Mouse (Mus musculus) left cerebral cortex, adult 8-10 months (tissue): ENCODE data around the gene Gtf2e1. TPM values are rescaled to one million over a fixed set of nuclear protein-coding genes. Genes with fewer than 3 reads are reported as not detected.
A peak's percentile ranks its signal among the peaks of the same experiment; 100 is the strongest.

Experiments
- DNase-seq, 2 experiments: peaks; one replicate each; pipeline ENCODE4 v3.0.0; 2022; ENCODE audit warnings: low spot score in 2 of 2
- total RNA-seq, 4 experiments: library from RNA; stranded (reverse); gene quantifications; 2 replicates each; pipeline ENCODE4 v1.2.4; 2022

Gtf2e1 gene
- 10 to 100 TPM; 14.7 to 16.6 (median 16.1) TPM for total RNA-seq

- peak; percentile 96 to 98 for DNase-seq
Observed at GRCm38 (mm10) chr16:37539611-37540580, at the start of gene Gtf2e1, which contains the start of gene Rabl3. Gtf2e1 (minus strand) TSS chr16:37539789. Rabl3 (plus strand) TSS chr16:37539885.

- peak in 1 of 2 experiments; percentile 36 for DNase-seq
Observed at GRCm38 (mm10) chr16:37585129-37585563, 45.6 kb upstream of the Gtf2e1 start.

GRCm38 (mm10) chr16:37584218-37585035, 44.8 kb upstream of the Gtf2e1 start:
- peak; percentile 43 to 50 for DNase-seq

GRCm38 (mm10) chr16:37583801-37584200, 44.2 kb upstream of the Gtf2e1 start:
- peak in 1 of 2 experiments; percentile 28 for DNase-seq

DNA sequence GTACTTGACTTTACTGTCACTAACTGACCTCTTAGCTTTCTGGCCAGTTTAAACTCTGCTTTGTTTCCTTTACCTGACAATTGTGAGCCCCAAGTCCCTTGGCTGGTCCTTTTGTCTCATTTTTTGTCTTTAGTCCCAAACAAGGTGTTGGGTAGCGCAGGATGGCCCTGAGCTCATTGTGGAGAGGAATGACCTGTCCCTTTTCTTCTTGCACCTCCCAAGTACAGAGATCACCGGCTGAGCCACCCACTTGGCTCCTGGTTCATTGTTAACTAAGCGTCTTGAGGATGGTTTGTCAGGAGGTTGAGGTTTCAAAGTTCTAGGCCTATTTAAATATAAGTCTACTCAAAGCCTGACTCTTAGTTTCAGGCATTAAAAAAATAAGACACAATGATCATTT, 43.7 kb upstream of the Gtf2e1 start:
- no peak for DNase-seq

DNA sequence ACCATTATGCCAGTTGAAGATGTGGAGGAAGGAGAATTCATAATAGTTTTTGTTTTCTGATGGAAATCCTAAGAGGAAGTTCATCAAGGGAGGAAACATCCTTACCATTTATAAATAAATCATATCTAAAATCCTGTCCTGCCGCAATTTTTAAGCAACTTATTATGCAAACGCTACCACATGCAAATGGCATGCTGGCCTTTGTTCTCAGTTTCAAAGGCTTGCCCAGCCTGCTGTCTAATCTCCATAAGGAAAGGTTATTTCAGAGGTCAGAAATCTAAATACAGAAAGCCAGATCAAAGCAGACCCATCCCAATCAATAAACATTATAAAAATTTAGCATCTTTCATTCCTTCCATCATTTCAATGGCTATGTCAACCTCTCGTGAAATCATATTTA, 42.3 kb upstream of the Gtf2e1 start:
- no peak for DNase-seq

DNA sequence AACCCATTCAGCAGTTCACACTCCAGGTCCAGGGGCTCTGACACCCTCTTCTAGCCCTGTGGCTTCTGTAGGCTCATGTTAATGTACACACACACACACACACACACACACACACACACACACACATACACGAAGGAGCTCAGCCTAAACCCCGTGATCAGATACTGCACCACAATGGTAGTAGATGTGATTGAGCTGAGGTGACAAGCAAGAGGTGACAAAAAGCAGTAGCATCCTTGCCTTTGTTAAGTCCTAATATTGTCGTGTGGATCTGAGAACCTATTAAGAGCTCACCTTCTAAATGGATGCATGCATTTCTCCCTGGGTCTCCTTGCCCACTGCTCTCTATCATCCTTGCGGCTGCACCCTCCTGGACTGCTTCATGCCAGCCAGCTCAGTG, 41.1 kb upstream of the Gtf2e1 start:
- no peak for DNase-seq

- DNase-seq, result no peak
Observed at GRCm38 (mm10) chr16:37579994-37580393, 40.4 kb upstream of the Gtf2e1 start, which contains the start of gene Hgd. Hgd (plus strand) TSS chr16:37580153.

- DNase-seq, result no peak
Observed at GRCm38 (mm10) chr16:37579591-37579990, 40.0 kb upstream of the Gtf2e1 start.

DNA sequence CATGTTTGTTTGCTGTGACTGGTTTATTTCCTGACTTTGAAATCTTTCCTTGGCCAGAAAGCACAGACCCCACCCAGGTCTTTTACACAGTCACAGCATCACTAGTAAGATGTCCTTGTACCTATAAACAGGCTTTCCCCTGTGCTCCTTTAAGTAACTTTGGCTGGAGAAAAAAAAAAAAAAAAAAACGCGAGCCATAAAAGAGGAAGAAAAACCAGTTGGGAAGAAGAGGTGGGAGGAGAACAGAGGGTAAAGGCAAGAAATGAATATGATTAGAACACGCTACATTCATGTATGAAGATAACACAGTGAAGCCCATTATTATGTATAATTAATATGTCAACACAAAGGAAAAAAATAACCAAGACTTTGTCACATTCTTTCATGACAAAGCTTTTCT, 35.7 kb upstream of the Gtf2e1 start:
- DNase-seq, result no peak

- no peak for DNase-seq
Observed at GRCm38 (mm10) chr16:37573061-37573460, 33.5 kb upstream of the Gtf2e1 start.

GRCm38 (mm10) chr16:37572117-37572754, 32.6 kb upstream of the Gtf2e1 start:
- DNase-seq, result no peak

DNA sequence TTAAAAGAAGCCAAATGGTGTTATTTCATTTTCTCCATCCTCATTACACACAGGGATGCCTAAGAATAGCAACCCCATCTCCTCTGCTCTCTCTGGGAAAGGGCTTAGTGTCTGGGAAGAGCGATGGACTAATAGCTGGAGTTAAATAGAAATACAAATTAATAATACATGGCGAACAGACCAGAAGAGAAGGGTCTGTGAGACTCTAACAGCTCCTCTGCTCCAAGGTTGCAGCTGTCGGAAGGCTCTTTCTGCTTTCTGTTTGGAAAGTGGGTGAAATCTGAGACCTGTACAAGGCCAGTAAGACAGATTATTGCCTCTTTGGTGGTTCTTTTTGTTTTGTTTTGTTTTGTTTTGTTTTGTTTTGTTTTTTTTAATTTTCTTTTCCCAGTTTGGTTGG, 32.0 kb upstream of the Gtf2e1 start:
- no peak for DNase-seq

DNA sequence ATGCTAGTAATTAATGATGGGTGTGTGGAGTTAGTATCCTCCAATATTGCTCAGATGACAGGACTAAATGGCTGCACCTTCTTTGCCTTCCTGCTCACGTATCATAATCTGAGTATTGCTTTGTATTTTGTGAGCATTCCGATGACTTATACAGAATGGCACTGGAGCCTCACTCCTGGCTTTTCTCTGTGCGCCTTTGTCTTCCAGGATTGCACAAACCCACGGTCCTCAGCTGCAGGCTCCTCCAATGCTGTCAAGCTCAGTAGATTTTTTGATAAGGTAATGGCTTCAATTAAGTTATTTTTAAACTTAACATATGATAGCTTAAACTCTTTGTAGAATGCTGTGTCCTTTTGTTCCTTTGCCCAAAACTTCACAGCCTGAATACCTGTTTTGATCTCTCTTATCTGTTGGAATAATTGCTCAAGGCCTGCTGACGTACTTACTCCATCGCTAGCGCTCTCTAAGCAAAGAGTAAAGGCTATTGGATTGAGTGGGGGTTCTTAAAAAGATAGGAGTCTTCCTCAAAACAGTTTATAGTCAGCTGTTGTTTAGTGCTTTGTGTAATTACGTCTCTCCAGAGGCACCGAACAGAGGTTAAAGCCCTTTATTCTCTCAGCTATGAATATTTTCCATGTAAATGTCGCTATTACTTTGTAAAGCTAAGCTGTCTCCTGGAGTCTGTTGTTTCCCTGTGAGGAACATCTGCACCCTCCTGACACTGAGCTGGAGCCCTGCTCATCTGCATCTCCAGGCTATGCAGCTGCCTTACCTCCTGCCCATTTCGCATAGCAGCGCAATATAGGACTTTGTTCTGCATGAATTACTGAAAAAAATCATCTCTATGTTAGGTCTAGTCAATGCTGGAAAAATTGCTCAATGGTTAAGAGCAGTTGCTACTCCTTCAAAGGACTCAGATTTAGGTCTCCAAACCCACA, 27.8 kb upstream of the Gtf2e1 start:
- DNase-seq, result no peak

DNA sequence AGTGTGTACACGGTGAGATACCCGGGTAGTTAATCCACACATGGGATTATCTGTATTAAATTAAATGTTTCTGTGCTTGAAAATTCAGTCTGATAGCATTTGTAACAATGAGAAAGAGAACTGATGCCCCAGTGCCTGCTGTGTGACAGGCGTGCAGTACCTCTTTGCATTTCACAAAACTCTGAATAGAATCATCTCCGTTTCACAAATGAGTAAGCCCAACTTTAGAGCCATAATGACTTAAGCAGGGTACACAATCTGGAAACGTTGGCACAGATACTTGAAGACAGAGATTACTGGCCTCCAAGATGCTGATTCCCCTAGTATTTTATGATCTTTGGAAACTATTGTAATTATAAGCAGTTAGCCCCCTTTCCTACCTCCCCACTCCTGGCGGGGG, 26.5 kb upstream of the Gtf2e1 start:
- no peak for DNase-seq

DNA sequence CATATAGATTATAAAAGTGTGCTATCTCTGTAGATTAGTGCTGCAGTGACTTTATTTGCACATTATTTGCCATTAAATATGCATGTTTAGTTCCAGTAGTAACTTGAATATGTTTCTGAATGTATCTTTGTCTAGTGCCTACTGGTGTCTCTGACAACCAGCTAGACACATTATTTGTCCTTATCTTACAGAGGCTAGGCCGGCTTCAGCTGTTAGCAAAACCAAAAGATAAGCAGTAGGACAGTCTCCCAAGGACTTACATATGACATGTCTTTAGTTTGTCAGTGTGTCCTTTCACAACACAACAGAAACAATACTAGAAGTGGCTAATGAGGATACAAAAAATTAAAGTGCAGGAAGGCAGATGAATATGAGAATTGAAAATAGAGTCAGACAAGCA, 25.5 kb upstream of the Gtf2e1 start:
- DNase-seq, result no peak

DNA sequence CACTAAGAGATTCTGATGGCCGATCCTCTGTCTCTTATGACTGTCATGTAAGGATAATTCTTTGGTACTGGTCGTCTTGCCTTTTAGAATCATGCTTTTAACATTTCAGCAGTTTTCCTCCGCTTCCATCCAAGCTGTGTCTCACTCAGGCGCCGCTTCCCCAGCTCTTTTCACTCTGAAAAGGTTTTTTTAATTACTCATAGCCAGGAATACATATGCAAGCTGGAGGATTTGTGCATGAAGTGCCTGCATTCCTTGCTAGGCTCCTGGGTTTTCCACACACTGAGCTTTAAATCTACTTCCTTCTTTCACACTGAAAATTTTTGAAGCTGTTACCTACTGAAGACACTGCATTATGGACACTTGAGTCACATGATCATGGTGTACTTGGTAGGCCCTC, 23.4 kb upstream of the Gtf2e1 start:
- DNase-seq, result peak in 1 of 2 experiments; percentile 12

- DNase-seq, result no peak
Observed at GRCm38 (mm10) chr16:37562414-37562813, 22.8 kb upstream of the Gtf2e1 start.

GRCm38 (mm10) chr16:37552824-37553223, 13.2 kb upstream of the Gtf2e1 start:
- no peak for DNase-seq

DNA sequence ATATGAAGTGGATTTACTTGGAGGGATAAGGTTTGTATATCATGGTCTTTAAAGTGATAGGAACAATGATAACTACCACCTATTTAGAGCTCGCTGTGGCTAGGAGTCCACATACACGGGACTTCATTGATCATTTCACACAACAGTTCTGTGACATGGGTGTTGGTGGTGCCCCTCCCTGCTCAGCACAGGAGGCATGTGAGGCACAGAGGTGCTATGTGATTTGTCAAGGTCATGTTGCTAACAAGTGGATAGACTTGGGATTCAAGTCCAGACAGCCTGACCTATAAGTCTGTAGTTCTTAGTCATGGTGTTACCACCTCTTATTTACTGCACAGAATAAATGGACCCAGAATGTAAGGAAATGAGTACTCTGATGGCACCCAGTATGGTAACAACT, 11.4 kb upstream of the Gtf2e1 start:
- DNase-seq, result no peak
